Mouse (Mus musculus): ENCODE measurements around the gene Ptgfr.

Gene Ptgfr

DNA sequence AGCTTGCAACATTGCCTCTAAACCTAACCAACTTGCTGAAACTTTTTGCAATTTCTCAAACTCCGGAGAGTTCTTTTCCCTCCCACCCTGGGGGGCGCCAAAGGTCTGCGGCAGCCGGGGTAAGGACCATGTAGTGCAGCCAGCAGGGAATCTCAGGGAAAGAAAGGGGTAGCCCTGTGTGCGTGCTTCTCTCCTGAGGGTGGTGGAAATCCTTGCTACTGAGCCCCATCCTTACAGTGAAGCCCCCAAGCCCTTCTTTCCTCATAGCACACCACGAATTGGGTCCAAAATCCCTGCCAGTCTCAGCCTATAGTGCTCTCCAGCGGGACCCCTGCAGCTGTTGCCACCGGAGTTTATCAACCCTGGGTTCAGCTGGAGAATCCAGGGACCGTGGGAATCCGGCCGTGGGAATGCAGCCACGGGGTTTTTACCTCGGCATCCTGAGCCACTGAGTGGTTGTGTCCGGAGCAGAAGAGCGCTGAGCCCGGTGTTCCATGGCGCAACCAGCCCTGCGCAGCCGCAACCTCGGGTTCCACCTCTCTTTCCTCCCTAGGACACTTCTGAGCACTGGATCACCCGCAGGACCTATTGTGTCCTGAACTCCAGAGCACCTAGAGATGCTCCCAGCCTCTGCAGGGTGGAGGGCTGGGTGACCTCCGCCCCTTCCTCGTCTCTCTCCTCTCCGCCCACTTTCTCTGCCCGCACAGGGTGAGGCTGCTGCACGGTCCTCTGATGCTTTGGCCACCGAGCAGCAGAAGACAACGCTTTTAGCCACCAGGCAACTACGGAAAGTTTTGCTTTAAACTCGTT lies at the start of gene Ptgfr:
Gene Ptgfr, minus strand, starts transcription at position 760 of the 810 bp plus-strand sequence.
- DNase-seq (ENCODE audit: low spot score in 2 of 2): no peak

DNA sequence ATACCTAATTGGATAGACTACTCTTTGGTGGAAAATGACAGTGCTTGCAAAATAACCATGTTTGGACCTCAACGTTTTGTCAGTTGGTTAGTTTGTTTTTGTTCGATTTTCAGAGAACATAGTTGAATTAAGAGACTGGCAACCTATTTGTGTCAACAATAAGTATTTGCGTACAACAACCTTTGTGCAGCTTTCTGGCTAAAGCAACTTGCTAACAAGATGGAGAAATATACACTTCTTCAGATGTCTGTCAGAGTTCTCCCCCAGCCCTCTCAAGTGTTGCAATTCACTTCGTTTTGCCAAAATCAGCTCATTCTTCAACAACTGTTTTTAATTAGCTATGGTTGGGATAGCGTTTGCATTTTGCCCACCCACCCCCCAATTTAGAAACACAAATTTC lies 46.5 kb upstream of the Ptgfr start:
- no peak for DNase-seq (ENCODE audit: low spot score in 2 of 2)

DNA sequence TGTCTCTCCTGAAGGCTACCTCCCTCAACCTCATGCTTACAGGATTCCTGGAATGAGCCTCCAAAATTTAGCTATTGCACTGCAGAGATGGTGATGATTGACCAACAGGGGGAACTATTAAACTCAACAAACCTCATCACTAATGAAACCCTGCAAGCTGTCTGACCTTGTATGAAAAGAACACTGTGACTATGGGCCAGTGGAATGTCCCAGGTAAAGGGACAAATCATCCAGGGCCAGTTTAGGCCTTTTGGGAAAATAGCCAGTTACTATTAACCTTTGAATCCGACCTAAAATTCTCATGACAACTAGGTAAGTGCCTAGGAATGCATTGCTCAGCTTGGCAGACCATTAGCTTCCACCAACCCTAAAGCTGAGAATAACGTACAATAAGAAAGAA lies 42.6 kb upstream of the Ptgfr start:
- DNase-seq (ENCODE audit: low spot score in 2 of 2): no peak

DNA sequence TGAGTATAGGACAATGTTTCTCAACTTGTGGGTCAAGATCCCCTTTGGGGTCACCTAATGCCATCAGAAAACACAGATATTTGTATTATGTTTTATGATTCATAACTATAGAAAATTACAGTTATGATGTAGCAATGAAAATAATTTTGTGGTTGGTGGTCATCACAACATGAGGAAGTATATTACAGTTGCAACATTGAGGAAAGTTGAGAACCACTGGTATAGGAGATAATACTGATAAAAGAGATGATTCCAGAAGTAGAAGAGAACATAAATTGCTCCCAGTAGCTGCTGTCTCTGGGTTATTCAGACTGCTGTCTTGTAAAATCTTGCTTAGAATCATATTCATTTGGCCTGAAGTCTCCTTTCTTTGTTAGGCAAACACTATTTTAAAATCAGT lies 31.5 kb upstream of the Ptgfr start:
- no peak for DNase-seq (ENCODE audit: low spot score in 2 of 2)

DNA sequence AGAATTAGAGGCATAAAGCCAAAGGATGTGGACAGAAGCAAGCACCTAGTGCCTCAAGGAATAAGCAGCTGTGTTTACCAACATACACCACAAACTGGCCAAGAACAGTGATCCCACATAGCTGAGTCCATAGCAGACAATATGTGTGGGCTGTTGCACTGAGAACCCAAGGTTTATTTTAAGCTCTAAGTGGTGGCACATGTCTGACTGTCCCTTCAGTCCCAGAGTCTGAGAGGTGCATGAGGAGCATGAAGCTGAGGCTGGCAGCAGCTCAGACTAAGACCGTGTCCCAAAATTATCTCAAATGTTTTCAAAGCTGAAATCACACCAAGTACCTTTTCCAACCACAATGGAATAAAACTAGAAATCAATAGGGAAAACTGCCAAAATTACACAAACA lies 13.9 kb upstream of the Ptgfr start:
- DNase-seq (ENCODE audit: low spot score in 2 of 2): no peak

DNA sequence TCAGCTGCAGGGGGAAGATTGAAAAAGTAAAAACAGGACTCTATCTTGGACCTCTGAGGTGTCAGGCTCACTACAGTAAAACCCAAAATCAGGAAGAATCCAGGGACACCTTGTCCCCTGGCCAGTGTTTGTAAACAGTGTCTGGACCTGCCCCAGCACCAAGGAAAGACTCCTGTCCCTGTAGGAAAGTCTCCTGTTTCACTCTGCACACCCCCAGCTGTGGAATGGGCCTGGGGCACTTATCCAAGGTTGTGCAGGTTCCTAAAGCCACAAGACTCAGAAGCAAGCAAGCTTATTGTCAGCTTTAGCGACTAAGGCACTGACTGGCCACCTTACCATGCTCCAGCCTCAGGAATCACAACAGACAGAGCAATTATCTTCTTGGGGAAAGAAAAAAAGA lies 13.2 kb upstream of the Ptgfr start:
- no peak for DNase-seq (ENCODE audit: low spot score in 2 of 2)

DNA sequence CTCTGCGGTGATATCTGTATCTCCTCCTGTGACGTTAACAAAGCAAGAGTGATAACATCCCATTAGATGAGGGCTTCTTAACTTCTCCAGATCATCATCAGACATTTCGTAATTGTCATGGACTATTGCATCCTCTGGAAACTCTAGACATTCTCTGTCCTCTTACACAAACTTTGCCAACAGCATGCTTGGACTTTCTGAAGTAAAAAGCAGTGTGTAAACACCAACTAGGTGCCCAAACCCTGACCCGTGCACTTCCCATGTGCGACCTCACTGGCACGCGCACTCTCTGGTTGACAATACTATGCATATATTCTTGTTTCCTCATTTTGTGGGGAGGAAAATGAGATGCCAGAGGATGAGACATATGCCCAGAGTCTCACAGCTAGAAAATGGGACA lies 8.9 kb upstream of the Ptgfr start:
- DNase-seq (ENCODE audit: low spot score in 2 of 2): no peak

DNA sequence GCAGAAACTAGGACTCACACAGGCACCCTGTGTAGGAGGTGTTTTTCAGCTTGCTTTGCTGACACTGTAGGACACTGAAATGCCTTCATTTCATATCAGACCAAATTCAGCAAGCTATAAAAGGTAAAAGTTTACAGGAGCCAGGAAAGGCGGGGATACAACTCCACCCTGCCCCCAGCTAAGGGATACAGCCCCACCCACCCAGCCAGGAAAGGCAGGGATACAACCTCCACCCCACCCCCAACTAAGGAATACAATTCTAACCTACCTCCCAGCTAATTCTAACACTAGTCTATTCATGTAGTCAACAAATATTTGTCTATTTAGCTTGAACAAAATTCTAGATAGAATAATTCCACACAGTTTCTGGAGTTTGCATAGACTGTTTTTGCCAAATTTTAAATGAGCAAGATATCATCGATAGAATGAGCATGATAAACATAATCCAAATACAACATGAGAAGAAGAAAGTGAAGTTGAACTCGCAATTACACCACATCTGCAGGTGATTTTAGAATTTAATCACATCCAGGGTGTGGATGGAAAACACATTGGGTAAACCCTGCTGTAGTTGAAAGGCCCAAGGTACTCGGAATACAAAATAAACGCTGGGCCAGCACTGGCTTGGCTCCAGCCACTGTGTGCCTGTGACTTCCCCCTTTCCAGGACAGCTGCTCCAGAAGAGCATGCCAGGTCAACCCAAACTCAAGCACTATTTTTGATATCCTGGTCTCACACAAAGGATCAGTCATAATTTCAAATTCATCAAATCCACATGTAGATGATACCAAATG lies 7.1 kb upstream of the Ptgfr start:
- DNase-seq (ENCODE audit: low spot score in 2 of 2): no peak

DNA sequence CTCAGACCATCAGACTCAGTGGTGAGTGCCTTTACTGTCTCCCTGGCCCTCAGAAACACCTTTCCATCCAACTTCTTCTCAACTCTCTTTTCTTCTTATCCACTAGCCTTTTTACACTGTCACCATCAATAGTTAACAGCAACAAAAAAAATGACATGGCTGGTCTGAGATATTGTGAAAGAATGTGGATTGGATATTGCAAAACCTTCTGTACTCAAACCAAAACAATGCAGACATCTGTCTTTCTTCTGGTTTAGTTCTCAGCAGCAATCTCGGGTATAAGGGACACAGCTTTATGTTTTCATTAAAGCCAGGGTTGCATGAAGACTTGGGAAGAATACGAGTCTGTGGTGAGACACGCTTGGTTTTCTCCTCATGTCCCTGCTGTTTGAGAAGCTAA lies 3.3 kb upstream of the Ptgfr start:
- DNase-seq (ENCODE audit: low spot score in 2 of 2): no peak

DNA sequence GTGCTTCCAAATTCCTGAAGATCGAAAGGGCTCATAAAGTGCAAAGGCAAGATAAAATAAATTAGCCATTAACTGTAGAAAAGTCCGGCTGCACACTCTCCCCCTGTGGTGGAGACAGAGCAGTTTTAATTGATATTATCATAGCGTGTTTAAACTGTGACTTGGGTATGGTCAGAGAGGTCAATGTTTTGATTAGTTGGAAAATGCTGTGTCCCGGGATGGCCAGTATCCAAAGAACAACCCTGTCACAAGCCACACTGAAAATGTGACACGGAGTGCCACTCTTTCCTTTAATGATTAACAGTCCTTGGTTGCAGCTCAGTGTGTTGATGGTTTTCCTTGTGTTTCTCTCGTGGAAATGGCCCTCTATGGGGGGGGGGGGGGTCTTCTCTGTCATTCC lies 942 bp upstream of the Ptgfr start:
- no peak for DNase-seq (ENCODE audit: low spot score in 2 of 2)

DNA sequence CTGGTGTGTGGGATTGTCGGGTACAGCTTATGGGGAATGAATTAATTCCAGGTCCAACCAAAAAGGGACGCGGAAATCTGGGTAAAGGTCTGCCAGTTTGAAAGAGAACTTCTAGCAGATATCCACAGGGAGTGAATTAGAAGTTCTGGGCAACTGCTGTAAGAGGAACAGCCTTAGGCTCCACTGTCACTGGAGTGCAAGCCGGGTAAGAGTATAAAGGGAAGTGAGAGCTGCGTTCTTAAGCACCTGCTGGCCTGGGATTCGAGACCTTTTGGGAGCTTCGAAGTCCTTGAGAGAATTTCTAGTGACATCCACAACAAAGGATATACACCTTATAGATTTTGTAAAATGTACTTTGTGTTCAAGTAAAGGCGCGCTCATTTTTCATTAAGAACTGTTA lies 319 bp upstream of the Ptgfr start:
- no peak for DNase-seq (ENCODE audit: low spot score in 2 of 2)

DNA sequence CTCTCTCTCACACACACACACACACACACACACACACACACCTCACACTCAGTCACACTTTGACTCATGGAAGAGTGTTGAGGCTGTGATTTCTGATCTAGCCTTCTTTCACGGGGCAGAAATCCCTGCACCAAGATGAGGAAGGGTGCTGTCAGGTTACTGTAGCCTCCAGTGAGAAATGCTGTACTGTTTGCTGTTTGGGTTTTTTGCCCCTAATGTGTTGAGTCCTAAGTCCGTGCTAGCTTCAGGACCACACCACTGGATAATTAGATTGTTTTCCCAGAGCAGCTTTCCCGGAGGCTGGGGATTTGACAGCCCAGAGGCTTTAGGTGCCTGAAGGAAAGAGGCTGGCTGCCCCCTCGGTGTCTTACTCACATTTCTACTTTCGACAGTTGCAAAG lies 979 bp downstream of the Ptgfr start:
- DNase-seq (ENCODE audit: low spot score in 2 of 2): no peak

DNA sequence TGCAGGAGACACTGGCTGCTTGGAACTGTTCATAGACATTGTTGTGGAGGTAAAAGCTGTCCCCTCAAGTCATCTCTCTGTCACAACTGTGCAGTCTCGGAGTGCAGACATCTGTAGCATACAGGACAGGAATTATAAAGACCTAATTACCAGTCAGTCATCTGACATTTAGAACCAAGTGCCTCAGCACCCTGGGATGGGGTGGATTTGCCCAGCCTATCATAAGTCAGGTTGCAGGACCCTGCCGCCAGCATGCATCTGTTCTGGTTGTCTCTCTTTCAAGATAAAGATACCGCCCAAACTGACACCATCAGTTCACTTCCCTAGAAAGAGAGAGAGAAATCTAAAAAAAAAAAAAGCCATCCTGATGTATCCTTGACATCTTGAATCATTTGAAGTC lies 1.6 kb downstream of the Ptgfr start:
- no peak for DNase-seq (ENCODE audit: low spot score in 2 of 2)

DNA sequence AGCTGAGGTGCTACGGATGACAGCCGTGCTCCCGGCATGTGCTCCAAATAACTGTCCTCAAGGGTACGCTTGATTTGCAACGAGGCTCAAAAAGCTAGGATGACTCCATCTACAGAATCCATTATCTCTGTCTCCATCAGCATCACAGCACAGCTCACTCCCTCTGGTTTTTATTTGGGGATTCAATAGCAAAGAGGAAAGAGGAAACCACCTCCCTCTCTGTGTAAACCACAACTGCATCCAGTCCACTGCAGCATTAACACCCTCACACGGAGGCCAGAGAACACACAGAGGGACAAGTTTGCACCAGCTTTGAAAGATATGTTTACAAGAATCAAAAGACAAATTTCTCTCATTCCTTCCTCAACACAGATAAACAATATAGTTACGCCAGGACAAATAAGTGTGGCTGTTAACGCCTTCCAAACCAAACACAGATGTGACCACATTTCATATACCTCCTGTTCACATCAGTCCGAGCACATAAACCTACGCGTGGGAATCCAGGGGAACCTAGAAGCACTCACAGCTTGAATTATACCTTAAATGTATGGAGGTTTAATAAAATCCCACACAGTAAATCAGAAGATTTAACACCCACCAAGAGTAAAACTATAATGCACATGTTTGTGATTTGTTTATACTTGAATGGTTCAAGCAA lies 9.3 kb downstream of the Ptgfr start:
- DNase-seq (ENCODE audit: low spot score in 2 of 2): no peak

DNA sequence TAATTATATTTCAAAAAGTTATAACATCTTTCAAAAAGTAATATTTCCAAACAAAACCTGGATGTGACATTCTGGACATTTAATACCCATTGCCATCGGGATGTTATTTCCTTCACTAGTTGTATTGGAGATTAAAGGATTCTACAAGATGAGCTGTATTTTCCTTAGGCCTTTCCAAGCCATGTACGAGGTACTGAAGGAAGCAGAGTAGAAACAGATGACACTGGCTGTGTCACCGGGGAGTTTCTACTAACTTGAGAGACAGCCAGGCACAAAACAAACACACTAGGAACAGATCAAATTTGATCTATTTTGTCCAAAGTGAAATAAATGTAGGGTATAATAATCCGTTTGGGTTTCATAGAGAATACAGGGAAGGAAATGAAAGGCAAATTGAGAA lies 17.6 kb downstream of the Ptgfr start:
- no peak for DNase-seq (ENCODE audit: low spot score in 2 of 2)

DNA sequence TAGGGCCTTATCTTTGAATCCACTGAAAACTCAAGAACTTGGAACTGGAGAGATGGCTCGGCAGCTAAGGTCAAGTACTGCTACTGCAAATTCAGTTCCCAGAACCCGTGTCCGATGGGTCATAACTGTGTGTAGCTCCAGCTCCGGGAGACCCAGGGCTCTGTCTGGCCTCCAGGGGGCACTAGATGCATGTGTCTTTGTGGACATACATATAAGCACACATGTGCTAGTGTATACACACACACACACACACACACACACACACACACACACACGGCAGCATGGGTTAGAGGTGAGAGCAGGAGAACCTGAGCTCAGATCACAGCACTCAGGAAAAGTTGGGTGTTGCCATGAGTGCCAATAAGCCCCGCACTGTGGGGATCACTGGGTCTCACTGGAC lies 19.2 kb downstream of the Ptgfr start:
- DNase-seq (ENCODE audit: low spot score in 2 of 2): no peak

DNA sequence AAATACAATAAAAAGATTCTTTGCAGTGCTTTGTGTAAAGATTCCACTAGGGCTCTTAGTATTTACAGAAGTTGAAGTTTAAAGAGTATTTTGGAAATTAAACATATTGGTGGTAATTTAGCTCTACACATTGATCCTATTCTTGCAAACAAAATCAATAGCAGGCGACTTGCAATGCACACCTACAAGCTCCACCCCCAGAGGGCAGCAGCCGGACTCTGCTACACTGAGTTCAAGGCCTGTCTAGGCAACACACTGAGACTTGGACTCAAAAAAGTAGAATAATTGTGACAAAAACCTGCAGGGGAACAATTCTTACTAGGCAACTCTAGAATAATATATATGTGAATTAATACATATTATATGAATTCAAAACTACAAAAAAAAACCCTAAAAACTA lies 28.8 kb downstream of the Ptgfr start:
- DNase-seq (ENCODE audit: low spot score in 2 of 2): no peak

DNA sequence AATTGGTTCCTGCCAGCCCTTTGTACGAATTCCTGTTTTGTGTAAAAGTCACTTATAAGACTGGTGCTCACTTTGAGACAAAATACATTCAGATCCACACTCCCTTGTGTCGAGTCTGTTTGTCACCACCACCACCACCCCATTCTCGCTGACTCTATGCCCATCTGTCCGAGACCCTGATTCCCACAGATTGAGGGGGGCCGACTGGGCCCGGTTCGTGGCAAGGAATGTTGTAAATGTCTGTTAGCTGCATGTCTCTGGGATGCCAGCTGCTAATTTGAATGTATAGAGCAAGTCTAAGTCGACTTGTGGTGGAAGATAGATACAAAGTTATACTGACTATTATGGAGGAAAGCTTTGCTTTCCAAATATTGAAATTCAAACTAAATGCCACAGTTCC lies 48.8 kb downstream of the Ptgfr start:
- no peak for DNase-seq (ENCODE audit: low spot score in 2 of 2)

DNA sequence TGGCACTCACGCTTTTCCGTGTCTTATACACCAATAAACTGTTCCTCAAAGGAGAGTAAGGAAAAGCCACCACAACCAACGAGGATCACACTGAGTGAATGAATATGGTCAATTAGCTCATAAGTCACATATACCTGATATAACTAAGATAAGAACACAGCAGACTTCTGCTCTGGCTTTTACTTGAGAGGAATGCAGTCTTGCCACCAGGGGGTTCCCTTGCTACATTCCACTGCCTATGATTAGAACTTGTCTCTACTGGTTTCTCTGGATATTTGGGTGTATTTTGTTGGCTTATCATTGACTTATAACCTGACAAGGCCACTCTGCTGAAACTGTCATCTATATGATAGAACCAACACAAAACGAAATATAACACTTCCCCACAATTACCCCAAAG lies 62.3 kb downstream of the Ptgfr start:
- DNase-seq (ENCODE audit: low spot score in 2 of 2): no peak

DNA sequence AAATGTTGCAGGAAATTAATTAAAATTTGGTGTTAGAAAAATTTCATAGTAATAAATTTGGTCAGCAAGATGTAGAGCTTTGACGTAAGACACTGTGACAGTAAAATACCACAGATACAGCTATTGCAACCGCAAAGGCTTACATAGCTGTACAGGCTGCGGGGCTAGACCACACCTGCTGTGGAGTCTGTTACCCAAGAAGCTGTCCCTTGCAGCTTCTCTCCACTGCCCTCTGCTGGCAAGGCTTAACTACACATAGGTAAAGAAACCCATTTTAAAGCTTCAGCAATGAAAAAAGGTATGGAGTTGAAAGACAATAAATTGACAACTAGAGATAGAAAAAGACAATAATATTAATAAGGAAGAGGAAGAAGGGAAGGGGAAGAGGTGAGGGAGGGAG lies 66.4 kb downstream of the Ptgfr start:
- no peak for DNase-seq (ENCODE audit: low spot score in 2 of 2)

DNA sequence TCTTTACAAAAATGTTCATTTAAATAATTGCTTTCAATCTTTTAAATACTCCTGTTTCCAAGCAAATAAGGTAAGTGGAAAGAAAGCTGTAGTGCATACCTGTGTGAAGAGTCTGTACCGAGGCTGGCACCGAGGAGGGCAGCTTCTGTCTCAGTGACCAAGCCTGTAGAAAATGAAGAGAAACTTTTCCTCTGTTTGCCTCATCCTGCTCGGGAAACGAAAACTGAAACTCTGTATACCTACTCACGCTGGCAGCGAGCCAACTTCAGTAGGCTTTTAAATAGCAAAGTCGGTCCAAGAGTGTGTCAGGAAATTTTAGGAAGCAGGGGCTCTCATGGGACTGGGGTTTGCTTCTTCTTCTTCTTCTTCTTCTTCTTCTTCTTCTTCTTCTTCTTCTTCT lies 87.7 kb downstream of the Ptgfr start, which contains the start of gene Ifi44:
Gene Ifi44, minus strand, starts transcription at position 224 of the 400 bp plus-strand sequence.
- no peak for DNase-seq (ENCODE audit: low spot score in 2 of 2)

DNA sequence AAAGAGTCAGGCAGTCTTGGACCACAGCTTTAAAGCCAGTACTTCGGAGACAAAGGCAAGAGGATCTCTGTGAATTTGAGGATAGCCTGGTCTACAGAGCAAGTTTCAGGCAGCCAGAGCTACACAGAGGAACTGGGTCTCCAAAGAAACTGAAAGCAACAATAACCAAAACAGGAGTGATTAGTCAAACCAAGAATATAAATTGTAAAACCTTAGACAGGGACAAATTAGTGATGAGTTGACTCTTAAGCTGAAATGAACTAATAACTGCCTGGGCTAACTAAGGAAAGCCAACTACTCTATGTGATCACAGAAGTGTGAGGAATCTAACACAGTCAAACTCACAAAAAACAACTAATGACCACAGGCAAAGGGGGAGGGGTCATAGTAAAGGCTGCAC lies 88.9 kb downstream of the Ptgfr start:
- DNase-seq (ENCODE audit: low spot score in 2 of 2): no peak

Measured in spleen, postnatal 4 days (tissue).